Mouse (Mus musculus) limb, embryonic 14.5 days (tissue): ENCODE results near the gene Ppat. TPM values are rescaled to one million over a fixed set of nuclear protein-coding genes. Genes with fewer than 3 reads are reported as not detected.
"Not testable (repeated sequence)": the region's sequence is repeated elsewhere in the genome, so short reads cannot be mapped to it uniquely, and the experiment has no call there.

Experiments
- ATAC-seq: fragments of 200-750 bp; cut with Nextera tagmentation; 2 replicates; pipeline ENCODE4 v1.8.0; 2017; ENCODE audit warnings: low read depth, moderate number of reproducible peaks, moderate TSS enrichment; ENCODE audit not compliant: low FRiP score
- DNase-seq: peaks from one replicate; pipeline ENCODE4 v3.0.0-alpha.2; 2015; ENCODE audit warnings: low spot score
- H3K27ac ChIP-seq: fragments of 300-500 bp; sonication (generic); replicated peaks from 2 replicates; pipeline ENCODE4 v1.5.1; 2014; ENCODE audit warnings: low read depth, mild to moderate bottlenecking, low read length, moderate library complexity, mixed read lengths
- H3K27me3 ChIP-seq: fragments of 300-500 bp; sonication (generic); 2 replicates; pipeline ENCODE4 v1.6.1; 2014; ENCODE audit warnings: low read length, mixed read lengths; ENCODE audit not compliant: control insufficient read depth, insufficient read depth
- H3K36me3 ChIP-seq: fragments of 300-500 bp; sonication (generic); 2 replicates; pipeline ENCODE4 v1.6.1; 2014; ENCODE audit warnings: mild to moderate bottlenecking, low read length, moderate library complexity, mixed read lengths; ENCODE audit not compliant: control insufficient read depth, insufficient read depth
- H3K4me1 ChIP-seq: fragments of 300-500 bp; sonication (generic); 2 replicates; pipeline ENCODE4 v1.6.1; 2014; ENCODE audit warnings: antibody characterized with exemption, low read length, mixed read lengths; ENCODE audit not compliant: control insufficient read depth, insufficient read depth
- H3K4me2 ChIP-seq: fragments of 300-500 bp; sonication (generic); replicated peaks from 2 replicates; pipeline ENCODE4 v1.6.1; 2014; ENCODE audit warnings: low read depth, mild to moderate bottlenecking, low read length, moderate library complexity; ENCODE audit not compliant: severe bottlenecking
- H3K4me3 ChIP-seq: fragments of 300-500 bp; sonication (generic); replicated peaks from 2 replicates; pipeline ENCODE4 v1.5.1; 2014; ENCODE audit warnings: low read length
- H3K9ac ChIP-seq: fragments of 300-500 bp; sonication (generic); 2 replicates; pipeline ENCODE4 v1.6.1; 2014; ENCODE audit warnings: mild to moderate bottlenecking, low read depth, low read length, moderate library complexity; ENCODE audit not compliant: severe bottlenecking
- H3K9me3 ChIP-seq: fragments of 300-500 bp; sonication (generic); 2 replicates; pipeline ENCODE4 v1.6.1; 2016; ENCODE audit warnings: low read length; ENCODE audit not compliant: control insufficient read depth
- POLR2A ChIP-seq: fragments of 200-500 bp; IDR thresholded peaks from 2 replicates; pipeline ENCODE4 v1.8.0; 2012; ENCODE audit warnings: inconsistent platforms, mild to moderate bottlenecking, moderate library complexity, borderline replicate concordance; ENCODE audit not compliant: insufficient read depth, insufficient read length; ENCODE audit errors: extremely low read depth
- WGBS: fragments of 180-500 bp; shearing (Covaris S2); extraction: QIAGEN DNeasy Blood & Tissue Kit; methylation state at CpG from one replicate; pipeline ENCODE4 v1.1.7; 2014; 5-methylcytosine and 5-hydroxymethylcytosine counted together
- polyA plus RNA-seq, 2 experiments: library from polyadenylated mRNA; depleted of rRNA in 1 of 2; stranded (reverse) in 1 of 2; unstranded in 1 of 2; fragments of >200 nt; fragmentation: Nextera tagmentation in 1 of 2; extraction: Ambion mirVana in 1 of 2; gene quantifications; 2 replicates each; pipeline versions ENCODE4 v1.2.1 to v1.2.3; 2012 to 2014

The Ppat gene
- polyA plus RNA-seq, 2 experiments = 14.1 to 24.0 TPM

DNA sequence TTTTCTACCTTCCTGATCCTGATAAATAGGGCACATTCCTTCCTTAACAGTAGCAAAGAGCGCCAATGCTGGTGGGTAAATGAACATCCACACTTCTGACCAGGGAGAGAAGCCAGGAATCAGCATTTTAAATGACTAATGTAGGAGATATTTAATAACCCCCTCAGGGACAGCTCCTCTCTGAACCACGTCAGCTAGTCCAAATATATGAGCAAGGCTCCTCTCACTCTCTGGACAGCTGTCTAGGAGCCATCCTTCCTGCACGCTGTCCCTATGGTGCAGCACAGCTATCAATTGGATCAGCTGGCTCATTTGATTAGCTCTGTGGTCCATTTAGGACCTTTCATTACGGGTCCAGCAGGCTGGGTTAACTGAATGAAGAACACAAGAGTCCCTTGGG lies 28.5 kb downstream of the Ppat start:
- no peaks in the 10 kb centered on the region for H3K9me3 ChIP-seq
- 83% methylated on average over 4 of the region's 4 CpGs for WGBS
- no peak for ATAC-seq
- no peak for TF ChIP-seq POLR2A
- H3K27ac ChIP-seq = no peak overlapping the region
- H3K4me2 ChIP-seq = no peak overlapping the region
- H3K4me3 ChIP-seq = no peak overlapping the region
- H3K9ac ChIP-seq = no peak overlapping the region
- H3K4me1 ChIP-seq = no peaks in the 10 kb centered on the region
- H3K27me3 ChIP-seq = no peaks in the 10 kb centered on the region
- DNase-seq = no peak
- peaks cover 49% of the 10 kb centered on the region for H3K36me3 ChIP-seq

GRCm38 (mm10) chr5:76912522-76912921 lies 38.9 kb downstream of the Ppat start:
- H3K36me3 ChIP-seq = peaks cover 25% of the 10 kb centered on the region
- H3K27me3 ChIP-seq, ATAC-seq, DNase-seq, H3K9me3 ChIP-seq, H3K27ac ChIP-seq, H3K4me3 ChIP-seq, H3K4me1 ChIP-seq, H3K4me2 ChIP-seq, H3K9ac ChIP-seq: not testable (repeated sequence)
- WGBS = 91% methylated on average over 5 of the region's 5 CpGs

DNA sequence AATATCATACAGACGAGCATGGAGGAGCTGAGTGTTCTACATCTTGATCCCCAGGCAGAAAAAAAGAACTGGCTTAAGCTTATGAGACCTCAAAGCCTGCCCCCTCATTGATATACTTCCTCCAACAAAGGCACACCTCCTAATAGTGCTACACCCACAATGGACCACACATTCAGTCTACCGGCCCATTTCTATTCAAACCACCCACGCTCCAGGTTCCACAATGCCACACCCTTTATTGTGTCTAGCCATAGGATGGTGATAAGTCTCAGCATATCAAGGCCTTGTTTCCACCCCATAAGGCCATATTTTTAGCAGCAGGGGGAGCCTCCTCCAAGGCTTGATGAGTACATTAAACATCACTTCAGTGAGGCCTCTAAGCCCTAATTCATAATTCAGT lies 40.6 kb downstream of the Ppat start:
- H3K9me3 ChIP-seq = no peaks in the 10 kb centered on the region
- no peak for DNase-seq
- H3K4me1 ChIP-seq = no peaks in the 10 kb centered on the region
- H3K4me2 ChIP-seq = no peak overlapping the region
- 85% methylated on average over 3 of the region's 3 CpGs for WGBS
- H3K27ac ChIP-seq = no peak overlapping the region
- no peak for TF ChIP-seq POLR2A
- H3K4me3 ChIP-seq = no peak overlapping the region
- H3K27me3 ChIP-seq = no peaks in the 10 kb centered on the region
- no peak overlapping the region for H3K9ac ChIP-seq
- H3K36me3 ChIP-seq = peaks cover 21% of the 10 kb centered on the region
- ATAC-seq = no peak

GRCm38 (mm10) chr5:76906155-76906499 lies 45.3 kb downstream of the Ppat start:
- no peak for ATAC-seq
- Histone ChIP-seq H3K27ac (no peak overlapping the region), H3K4me1 (0 out of 2 replicates have a peak, but pooled peaks cover 3% of the 10 kb centered on the region), H3K27me3 (no peaks in the 10 kb centered on the region), H3K36me3 (0 out of 2 replicates have a peak, but pooled peaks cover 3% of the 10 kb centered on the region), H3K4me2 (peak overlapping the region; percentile 75), H3K4me3 (peak overlapping the region; percentile 75), H3K9me3 (no peaks in the 10 kb centered on the region), H3K9ac (peak overlapping the region; percentile 87)
- no peak for DNase-seq
- 71% methylated on average over 3 of the region's 3 CpGs for WGBS
- no peak for TF ChIP-seq POLR2A

GRCm38 (mm10) chr5:76905405-76906154 lies 45.8 kb downstream of the Ppat start, which contains the start of gene Aasdh:
TSS of gene Aasdh (minus strand) at chr5:76905514.
- WGBS = under 1% methylated on average over 47 of the region's 47 CpGs
- Histone ChIP-seq H3K9ac (peak within 1 kb of the TSS; percentile 87), H3K27me3 (no peaks in the 10 kb centered on the region), H3K4me2 (peak within 1 kb of the TSS; percentile 75), H3K4me3 (peak within 1 kb of the TSS; percentile 75), H3K36me3 (no peaks in the 10 kb centered on the region), H3K27ac (peak within 1 kb of the TSS; percentile 88), H3K4me1 (0 out of 2 replicates have a peak, but pooled peaks cover 3% of the 10 kb centered on the region), H3K9me3 (no peaks in the 10 kb centered on the region)
- peak; percentile 99; the same call in 1 of the 2 replicates for TF ChIP-seq POLR2A
- ATAC-seq = peak; percentile 98
- DNase-seq = peak; percentile 94
